Mouse (Mus musculus): ENCODE results near the gene Lrrc66. TPM values are rescaled to one million over a fixed set of nuclear protein-coding genes. Genes with fewer than 3 reads are reported as not detected.
"Not testable (repeated sequence)": the region's sequence is repeated elsewhere in the genome, so short reads cannot be mapped to it uniquely, and the experiment has no call there.

The Lrrc66 gene
- total RNA-seq, 2 experiments from 2014 or later = 0.07 TPM; not detected in 1

DNA sequence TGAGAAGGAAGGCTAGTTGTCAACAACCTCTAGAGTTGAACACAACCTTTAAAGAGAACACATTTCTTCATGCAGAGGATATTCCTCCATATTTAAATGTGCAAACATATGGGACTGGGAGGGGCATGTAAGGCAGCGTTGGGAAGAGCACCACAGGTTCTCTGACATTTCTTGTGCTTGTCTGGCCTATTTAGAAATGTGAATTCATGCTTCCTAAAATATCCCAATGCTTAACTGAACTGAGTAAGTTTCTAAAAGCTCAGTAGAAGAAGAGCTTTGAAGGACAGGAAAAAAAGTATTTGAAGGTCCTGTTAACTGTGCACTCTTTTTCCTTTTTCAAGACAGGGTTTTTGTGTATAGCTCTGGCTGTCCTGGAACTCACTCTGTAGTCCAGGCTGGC lies 13.4 kb downstream of the Lrrc66 start:
- intact Hi-C loops (cut with DNase I) = no loop called here
- no peak for DNase-seq

DNA sequence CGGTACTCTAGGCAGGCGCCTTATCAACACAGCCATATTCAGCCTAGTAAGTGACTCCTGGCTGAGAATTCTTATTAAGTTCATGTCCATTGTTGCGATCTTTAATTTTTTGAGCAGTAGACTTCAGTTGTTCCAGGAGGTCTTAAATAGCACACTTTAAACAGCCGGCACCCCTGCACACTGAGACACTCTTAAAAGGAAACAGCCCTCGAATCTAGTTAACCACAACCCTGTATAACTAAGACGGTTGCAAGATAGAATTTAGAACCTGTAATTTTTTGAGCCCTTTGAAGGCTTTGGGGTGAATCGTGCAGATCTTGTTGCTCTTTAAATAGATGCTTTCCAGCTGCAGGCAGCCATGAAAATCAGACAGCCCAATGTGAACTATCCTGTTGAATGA lies 17.1 kb downstream of the Lrrc66 start:
- intact Hi-C loops (cut with DNase I) = no loop called here
- no peak for DNase-seq

DNA sequence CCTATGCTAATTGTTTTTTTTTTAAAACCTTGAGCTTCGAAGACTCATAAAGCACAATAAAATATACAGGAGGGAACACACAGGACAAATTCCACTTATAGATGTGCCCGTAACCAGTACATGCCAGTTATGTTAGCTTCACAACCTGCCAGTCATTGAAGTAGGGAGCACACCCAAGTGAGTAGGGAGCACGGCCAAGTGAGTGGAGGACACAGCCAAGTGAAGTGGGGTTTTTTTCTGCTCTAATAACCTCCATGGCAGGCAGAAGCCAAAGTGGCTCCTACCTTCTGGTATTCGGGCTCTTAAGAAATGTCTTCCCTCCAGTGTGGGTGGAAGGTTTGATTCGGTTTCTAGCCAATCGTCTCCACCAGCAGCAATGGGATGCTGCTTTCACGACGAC lies 19.0 kb downstream of the Lrrc66 start:
- DNase-seq = no peak
- intact Hi-C loops (cut with DNase I) = no loop called here

DNA sequence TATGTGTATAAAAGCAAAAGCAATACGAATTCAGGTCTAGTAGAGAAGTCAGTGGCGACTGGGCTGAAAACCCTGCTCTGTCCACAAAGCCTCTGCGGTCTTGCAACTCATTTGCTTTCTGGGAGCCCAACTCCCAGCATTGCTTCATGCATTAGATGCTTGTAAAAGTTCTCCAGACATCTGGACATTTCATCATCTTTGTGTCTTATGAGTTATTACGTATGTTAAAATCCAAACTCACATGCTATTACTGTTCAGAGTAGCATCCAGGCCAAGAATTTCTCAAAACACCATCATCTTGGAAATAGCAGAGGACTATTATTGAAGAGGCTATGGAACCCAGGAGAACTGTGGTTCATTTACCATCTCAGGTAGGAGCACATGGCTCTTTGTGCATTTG lies 21.3 kb downstream of the Lrrc66 start:
- intact Hi-C loops (cut with DNase I) = no loop called here
- DNase-seq = no peak

DNA sequence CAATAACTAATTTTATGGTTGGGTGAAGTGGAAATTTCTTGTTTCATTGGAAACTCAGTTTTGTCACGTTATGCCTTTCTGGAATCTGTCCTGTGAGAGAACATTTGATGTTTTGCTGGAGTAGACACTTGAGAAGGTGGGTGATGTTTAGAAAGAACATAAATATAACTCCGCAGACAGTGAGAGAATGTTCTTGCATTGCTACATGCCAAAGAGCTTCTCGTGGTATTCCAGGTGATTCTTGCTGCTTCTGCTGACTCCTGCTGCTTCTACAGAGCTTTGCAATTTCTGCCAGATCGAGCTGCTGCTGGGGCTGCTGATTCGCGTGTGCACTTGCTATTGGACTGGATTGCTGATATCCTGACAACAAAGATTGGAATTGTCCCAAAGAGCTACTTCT lies 27.4 kb downstream of the Lrrc66 start:
- no peak for DNase-seq
- intact Hi-C loops (cut with DNase I) = no loop called here

DNA sequence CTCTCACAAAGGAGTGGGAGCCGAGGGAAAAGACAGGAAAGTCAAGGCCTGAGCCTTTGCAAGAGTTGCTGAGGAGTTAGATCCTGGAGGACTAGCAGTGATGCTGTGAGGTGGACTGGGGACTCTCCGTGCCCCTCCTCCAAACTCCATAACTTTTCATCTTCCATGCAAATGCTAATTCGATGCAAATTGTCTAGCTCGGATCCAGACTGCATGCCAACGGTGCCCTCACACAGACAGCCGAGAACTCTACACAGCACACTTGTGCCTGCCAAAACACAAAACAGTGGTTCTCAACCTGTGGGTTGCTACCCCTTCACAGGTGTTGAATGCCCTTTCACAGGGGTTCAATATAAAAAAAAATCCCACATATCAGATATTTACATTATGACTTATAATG lies 27.8 kb downstream of the Lrrc66 start:
- DNase-seq = no peak
- intact Hi-C loops (cut with DNase I) = no loop called here

DNA sequence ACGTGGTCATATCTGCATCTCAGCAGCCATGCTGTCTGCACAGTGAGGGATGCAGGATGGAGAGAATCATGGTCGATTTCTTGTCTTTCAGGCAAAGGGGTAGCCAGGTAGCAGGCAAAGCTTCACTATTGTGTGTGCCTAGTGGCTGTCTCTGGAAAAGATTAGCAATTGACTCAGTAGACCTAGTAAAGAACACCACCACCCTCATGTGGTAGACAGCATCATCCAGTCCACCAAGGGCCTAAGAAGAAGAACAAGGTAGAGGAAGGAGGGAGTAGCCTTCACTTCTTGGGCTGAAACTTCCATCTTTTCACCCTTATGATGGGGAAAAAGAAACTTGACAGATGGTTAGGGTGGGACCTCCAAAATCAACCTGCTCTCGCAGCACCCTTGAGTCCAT lies 29.5 kb downstream of the Lrrc66 start:
- intact Hi-C loops (cut with DNase I) = no loop called here
- no peak for DNase-seq

DNA sequence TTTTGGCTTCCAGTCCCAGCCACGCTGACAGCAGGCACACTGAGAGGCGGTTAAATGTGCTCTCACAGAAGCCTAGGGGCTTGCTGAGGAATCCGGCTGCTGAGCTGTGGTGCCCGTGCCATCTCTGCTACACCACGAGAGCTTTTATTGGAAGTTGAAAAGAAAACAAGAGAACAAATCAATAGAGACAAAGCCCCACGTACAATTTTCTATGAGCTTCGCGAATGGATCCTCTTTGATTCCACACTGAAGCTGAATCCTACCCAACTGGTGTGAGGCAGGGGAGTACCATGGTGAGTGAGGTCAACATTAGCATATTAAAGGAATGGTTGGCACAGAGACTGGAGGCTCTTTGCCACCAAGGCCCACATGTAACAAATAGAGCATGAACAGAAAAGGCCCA lies 31.0 kb downstream of the Lrrc66 start:
- no peak for DNase-seq
- intact Hi-C loops (cut with DNase I) = no loop called here

DNA sequence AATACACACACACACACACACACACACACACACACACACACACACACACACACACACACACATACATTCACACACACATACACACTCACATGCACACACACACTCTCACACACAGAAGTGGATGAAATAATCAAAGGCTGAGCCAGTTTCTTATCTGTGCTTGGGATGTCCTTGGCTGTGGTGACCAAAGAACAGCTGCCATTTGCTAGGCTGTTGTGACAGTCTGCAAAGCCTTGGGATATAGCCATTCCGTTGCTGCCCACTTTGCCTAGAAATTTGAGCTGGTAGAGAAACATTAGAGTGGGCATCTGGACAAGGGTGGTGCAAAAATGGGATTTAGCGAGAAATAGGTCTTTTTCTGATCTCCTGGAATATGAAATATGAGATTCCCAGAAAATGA lies 32.3 kb downstream of the Lrrc66 start:
- DNase-seq = peak; percentile 16 to 44
- intact Hi-C loops (cut with DNase I) = no loop called here

DNA sequence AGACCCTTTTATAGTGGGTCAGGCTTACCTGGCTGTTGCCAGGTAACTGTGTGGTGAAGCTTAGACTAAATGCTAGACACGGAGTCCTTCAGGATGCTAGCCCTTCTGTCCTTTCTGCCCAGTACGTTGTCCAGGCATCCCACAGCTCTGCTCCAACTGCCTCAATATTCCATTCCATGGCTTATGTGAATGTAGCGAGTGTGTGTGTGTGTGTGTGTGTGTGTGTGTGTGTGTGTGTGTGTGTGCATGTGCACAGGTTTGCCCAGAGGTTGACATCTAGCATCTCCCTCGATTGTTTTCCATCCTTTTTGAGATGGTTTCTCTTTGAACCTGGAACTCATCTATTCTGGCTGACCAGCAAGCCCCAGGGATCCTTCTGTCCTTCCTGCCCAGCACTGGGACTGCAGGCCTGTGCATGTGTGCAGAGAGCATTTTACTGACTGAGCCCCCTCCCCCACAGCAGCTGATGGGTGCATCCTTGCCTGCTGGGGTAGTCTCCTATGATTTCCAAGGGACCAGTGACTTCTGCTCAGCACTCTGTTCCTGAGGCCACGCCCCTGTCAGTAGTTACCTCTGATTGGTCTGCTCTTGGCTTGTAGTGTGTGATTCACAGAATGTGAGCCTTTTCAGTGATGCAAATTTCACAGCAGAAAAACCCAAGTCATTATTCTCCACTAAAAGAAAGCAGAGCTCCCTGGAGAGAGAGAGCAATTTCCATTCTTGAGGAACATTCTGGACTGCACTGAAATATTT lies 33.2 kb downstream of the Lrrc66 start:
- intact Hi-C loops (cut with DNase I) = no loop called here
- peak; percentile 4 to 9 for DNase-seq

DNA sequence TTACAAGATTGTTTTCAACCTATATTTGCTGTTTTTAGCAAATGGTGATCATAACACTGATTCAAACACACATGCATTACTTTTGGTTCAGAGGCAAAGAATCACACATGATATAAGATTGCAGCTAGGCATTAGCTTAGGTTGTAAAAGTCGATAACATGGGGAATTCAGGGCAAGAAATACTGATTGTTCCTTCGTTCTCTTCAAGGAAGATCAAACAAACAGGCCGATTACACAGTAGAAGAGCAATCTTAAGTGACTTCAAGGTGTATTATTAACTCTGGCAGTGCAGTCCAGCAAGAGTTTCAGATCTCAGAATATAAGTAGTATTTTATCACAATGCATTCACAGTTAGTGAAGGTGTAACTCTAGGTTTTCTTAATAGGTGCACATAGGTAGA lies 45.2 kb downstream of the Lrrc66 start:
- intact Hi-C loops (cut with DNase I) = no loop called here
- DNase-seq = no peak

DNA sequence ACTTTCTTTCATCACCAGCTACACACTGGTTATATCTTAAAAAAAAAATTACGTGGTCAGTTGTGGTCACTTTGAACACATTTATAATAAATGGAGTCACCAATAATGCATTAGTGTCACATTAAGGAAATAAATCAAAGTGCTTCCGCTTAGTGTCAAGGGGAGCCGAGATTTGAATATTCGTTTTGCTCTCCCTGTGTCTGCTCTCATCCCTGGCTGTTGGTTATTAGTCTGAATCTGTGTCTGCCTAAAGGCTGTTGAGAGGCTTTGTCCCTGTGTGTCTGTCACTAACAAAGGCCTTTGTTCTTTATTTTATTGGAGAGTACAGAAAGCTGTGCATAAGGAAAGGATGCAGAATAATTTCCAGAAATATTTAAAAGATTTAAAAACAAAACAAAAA lies 45.7 kb downstream of the Lrrc66 start:
- no peak for DNase-seq
- intact Hi-C loops (cut with DNase I) = no loop called here

DNA sequence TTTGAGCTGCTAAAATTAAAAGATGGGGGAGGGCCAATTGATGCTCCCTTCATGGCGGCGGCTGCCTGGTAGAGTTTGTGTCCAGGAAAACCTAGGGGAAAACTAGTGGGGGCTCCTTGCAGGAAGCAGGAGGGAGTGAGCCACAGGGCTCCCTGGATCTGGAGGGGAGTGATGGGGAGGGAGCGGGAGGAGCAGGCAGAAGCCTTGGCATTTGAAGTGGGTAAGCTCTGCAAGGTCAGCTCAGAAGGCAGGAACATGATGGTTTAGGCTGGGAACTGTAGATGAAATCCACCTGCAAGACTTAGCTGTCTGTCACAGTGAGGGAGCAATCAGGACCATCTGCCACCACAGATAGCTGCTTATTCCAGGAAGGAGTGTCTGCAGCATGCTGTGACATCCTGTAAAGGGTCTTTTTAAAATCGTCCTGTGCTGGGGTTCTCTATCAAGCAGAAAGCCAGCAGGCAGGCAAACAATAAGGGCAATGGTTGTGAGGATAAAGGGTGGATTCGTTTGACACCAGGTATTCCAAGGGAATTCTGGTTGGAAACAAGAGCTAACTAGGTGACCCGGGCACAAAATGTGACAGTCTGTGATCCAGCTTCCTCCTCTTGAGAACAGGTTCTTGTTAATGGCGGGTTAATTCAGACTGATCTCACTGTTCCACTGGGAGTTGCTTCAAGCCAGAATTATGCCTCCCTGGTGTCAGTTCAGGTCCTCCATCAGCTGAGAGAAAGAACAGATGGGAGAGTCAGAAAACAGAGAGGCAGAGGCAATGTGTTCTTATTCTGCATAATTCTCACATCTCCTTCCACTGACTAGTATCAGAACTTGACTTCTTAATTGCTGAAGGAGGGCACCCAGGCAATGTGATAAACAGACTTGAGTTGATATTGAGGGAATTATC lies 46.9 kb downstream of the Lrrc66 start:
- intact Hi-C loops (cut with DNase I) = no loop called here
- DNase-seq = no peak

DNA sequence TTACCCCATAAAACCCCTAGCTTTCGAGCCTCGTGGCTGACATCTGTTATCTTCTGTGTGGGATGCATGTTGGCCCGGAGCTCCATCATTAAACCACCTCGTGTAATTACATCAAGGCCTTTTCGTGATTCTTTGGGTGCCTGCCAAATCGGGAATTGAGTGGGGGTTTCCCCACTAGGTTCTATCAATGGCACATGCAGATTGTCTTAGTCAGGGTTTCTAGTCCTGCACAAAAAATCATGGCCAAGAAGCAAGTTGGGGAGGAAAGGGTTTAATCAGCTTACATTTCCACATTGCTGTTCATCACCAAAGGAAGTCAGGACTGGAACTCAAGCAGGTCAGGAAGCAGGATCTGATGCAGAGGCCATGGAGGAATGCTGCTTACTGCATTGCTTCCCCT lies 48.3 kb downstream of the Lrrc66 start:
- DNase-seq; intact Hi-C loops (cut with DNase I): not testable (repeated sequence)

DNA sequence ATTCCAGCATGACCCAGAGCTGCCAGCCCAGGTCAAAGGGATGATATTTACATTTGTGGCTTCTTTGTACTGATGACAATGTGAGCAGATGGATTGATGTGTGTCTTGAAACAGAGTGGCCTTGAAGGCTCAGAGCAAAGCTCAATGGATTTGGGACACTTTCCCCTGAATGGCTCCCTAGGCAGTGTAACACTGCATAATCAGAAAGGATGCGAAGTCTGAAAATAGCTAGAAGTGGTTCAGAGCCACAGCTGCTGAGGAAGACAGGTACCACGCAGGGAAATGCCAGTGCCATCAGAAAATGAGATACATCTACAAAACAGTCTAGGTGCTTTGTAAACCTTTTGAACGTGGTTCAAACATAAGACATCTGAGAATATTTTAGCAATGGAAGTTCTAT lies 54.2 kb downstream of the Lrrc66 start:
- intact Hi-C loops (cut with DNase I) = no loop called here
- DNase-seq = no peak

DNA sequence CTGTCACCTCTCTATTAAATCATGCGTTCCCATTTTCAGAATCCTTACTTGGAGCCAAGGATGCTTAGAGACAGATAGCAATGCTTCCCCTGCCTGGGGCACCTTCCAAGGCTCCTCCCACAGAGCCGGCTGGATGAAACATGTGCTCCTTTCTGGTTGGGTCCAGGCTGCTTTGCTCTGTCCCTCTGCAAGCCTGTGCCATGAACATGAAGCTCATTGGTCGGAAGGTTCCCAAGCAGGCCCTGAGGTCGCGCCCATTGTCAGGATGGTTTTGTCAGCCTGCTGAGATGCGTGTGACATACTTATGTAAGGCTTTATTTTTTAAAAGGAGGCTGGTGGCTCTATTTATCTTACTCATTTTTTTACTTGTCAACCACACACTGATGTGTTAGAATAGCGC lies 55.6 kb downstream of the Lrrc66 start:
- DNase-seq = no peak
- intact Hi-C loops (cut with DNase I) = no loop called here

DNA sequence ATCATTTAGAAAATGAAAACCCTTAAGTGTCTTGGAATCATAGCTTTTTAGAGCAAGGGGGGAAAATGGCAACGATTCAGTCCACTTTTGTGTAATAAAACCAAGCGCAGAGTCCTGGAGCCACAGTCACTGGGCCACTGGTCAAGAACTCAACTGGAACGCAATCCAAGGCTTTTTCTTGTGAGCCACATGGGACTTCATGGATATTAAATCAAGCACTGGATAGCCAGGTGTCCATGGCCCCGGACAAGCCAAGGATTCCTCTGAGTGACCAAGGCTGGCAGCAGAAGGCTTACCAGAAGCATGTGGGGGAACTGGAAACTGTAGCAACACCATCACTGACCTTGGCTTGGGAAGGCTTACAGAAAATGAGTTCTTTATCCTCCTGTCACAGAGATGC lies 57.7 kb downstream of the Lrrc66 start:
- intact Hi-C loops (cut with DNase I) = no loop called here
- no peak for DNase-seq

DNA sequence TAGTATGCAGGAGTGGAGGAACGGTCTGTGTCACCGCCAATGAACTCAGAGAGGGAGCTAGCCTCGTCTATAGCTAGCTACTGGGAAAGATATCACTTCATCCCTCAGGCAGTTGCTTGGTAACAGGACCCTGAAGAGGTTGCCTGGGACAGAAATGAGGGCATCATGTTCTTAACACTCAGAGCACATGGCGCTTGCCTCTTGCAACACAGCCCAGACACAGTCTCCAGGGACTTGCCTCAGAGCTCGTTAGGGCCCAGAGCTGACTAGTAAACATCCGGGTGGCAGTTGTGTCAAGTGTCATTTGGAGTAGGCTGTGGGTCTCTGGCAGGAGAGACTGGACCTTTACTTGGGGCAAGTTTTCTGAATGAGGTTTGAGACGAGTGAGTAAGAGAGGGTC lies 58.5 kb downstream of the Lrrc66 start:
- DNase-seq = no peak

DNA sequence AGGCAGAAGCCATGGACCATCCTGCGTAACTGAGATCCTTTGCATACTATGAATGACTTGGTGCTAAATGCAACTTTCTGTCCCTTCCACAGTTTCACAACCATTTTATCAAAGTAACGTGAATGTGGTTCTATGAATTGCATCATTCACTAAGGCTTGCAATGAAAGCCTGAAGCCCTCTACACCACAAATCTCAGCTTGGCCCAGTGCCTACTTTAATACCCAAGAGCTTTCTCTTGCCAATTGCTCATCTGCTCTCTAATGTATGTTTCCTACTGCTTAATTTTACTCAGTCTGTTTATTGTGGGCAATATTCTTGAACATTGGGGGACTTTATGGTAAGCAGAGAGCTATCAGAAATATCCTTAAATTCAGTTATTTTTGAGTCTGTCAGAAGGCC lies 59.5 kb downstream of the Lrrc66 start:
- no peak for DNase-seq
- intact Hi-C loops (cut with DNase I) = no loop called here

More for the DNA sequence above, 58.5 kb downstream of the Lrrc66 start:
- intact Hi-C loops (cut with DNase I) = no loop called here

DNA sequence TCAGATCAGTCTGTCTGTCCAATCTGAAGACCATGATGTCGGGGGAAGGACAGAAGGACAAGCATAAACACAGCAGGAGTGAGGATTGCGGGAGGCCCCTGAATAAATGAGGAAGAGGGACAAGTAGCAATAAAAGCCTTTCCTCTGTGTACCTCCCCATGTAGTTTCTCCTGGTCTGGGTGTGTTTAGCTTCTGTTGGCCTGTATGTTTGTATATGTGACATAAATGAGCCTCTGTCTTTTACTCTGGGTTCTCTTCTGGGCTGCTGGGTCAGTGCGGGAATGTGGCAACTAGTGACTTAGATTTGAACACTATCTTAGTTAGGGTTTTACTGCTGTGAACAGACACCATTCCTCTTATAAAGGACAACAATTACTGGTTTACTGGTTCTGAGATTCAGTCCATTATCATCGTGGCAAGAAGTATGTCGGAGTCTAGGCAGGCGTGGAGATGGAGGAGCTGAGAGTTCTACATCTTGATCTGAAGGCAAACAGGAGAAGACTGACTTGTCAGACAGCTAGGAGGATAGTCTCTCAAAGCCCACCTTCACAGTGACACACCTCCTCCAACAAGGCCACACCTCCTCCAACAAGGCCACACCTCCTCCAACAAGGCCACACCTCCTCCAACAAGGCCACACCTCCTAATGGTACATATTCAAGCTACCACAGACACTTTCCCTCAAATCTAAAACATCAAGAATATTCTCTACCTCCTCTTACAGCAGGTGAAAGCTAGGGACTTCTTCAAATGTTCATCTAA lies 60.8 kb downstream of the Lrrc66 start:
- no peak for DNase-seq
- intact Hi-C loops (cut with DNase I) = no loop called here

DNA sequence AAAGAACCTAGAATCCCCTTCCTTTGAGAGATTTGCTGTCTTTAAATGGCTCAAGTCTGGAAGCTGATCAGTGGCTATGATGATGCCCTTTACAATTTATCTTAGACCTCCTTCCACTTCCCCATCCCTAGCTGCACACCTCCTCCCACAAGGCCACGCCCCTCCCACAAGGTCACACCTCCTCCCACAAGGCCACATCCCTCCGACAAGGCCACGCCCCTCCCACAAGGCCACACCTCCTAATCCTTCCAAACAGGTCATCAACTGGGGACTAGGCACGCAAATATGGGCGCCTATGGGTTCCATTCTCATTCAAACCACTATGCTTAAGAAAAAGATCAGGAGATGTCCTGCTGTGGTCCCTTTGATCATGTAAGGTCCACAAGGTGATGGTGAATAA lies 63.1 kb downstream of the Lrrc66 start:
- no peak for DNase-seq
- intact Hi-C loops (cut with DNase I) = no loop called here
